In genomic region chr1:82150219-82151128, GRCm38 (mm10) we compare ENCODE assay signal across 7 mouse cellular contexts.
DNase-seq lines count a peak whose midpoint lies in the region; ATAC-seq and TF ChIP-seq lines count a peak whose summit lies in the region.

No protein-coding gene starts in this region.

- no peak overlapping the region for H3K4me3 ChIP-seq in embryonic facial prominence, embryonic 15.5 days (replicated peaks)
- no peak overlapping the region for H3K4me3 ChIP-seq in heart, embryonic 10.5 days
- no peak overlapping the region for H3K4me3 ChIP-seq in kidney, adult 2 months (ENCODE audit: insufficient read depth, low read depth, low read length)
- no peak overlapping the region for H3K4me3 ChIP-seq in midbrain, embryonic 14.5 days (replicated peaks; ENCODE audit: low read depth, low read length)

- H3K27ac ChIP-seq in embryonic facial prominence, embryonic 15.5 days (replicated peaks), result peak overlapping the region; percentile 65; the same call in 1 of the 2 replicates
- 0 out of 2 replicates have a peak overlapping the region, but pooled peaks have one; percentile 23 for H3K27ac ChIP-seq in heart, embryonic 10.5 days
- H3K27ac ChIP-seq in kidney, adult 2 months (ENCODE audit: insufficient read depth, low read depth, low read length), result no peak overlapping the region
- H3K27ac ChIP-seq in midbrain, embryonic 14.5 days (replicated peaks; ENCODE audit: low read depth, low read length), result no peak overlapping the region

- no peaks in the 10 kb centered on the region for H3K9me3 ChIP-seq in embryonic facial prominence, embryonic 15.5 days (replicated peaks)
- H3K9me3 ChIP-seq in heart, embryonic 10.5 days, result no peaks in the 10 kb centered on the region
- no peaks in the 10 kb centered on the region for H3K9me3 ChIP-seq in midbrain, embryonic 14.5 days (ENCODE audit: control insufficient read depth, low read length)

- TF ChIP-seq POLR2A in kidney, adult 2 months (IDR thresholded peaks at IDR 0.05; ENCODE audit: low read depth, low read length), result no peak

- H3K9ac ChIP-seq in embryonic facial prominence, embryonic 15.5 days, result no peak overlapping the region
- H3K9ac ChIP-seq in midbrain, embryonic 14.5 days (replicated peaks; ENCODE audit: low read length), result no peak overlapping the region

- intact Hi-C loops in left cerebral cortex, postnatal 14 days (cut with DNase I), result no loop called here

- H3K4me2 ChIP-seq in embryonic facial prominence, embryonic 15.5 days (replicated peaks), result no peak overlapping the region
- H3K4me2 ChIP-seq in midbrain, embryonic 14.5 days (ENCODE audit: low read length), result no peak overlapping the region

- TF ChIP-seq CTCF in kidney, adult 2 months (conservative IDR thresholded peaks at IDR 0.05; ENCODE audit: insufficient read depth, insufficient read length, low read depth, low read length), result no peak

- 44% methylated on average over 13 of the region's 13 CpGs for WGBS in embryonic facial prominence, embryonic 15.5 days
- WGBS in heart, embryonic 10.5 days, result 69% methylated on average over 13 of the region's 13 CpGs
- WGBS in kidney, adult 2 months, result 49% methylated on average over 13 of the region's 13 CpGs
- 67% methylated on average over 13 of the region's 13 CpGs for WGBS in midbrain, embryonic 14.5 days

- H3K27me3 ChIP-seq in embryonic facial prominence, embryonic 15.5 days, result no peaks in the 10 kb centered on the region
- no peaks in the 10 kb centered on the region; the same call in 1 of the 2 replicates for H3K27me3 ChIP-seq in heart, embryonic 10.5 days (ENCODE audit: insufficient read depth, poor library complexity, severe bottlenecking)
- H3K27me3 ChIP-seq in kidney, adult 2 months (replicated peaks; ENCODE audit: control insufficient read depth, insufficient read depth, low read length), result no peaks in the 10 kb centered on the region
- H3K27me3 ChIP-seq in midbrain, embryonic 14.5 days (ENCODE audit: control insufficient read depth, insufficient read depth, low read length), result no peaks in the 10 kb centered on the region

- peaks cover 6% of the 10 kb centered on the region for H3K4me1 ChIP-seq in embryonic facial prominence, embryonic 15.5 days
- peaks cover 7% of the 10 kb centered on the region; the same call in 1 of the 2 replicates for H3K4me1 ChIP-seq in heart, embryonic 10.5 days
- no peaks in the 10 kb centered on the region for H3K4me1 ChIP-seq in kidney, adult 2 months (ENCODE audit: control insufficient read depth, insufficient read depth, low read length)
- H3K4me1 ChIP-seq in midbrain, embryonic 14.5 days (ENCODE audit: control insufficient read depth, insufficient read depth, low read length), result no peaks in the 10 kb centered on the region

- peak; percentile 5 for DNase-seq in c-Kit-positive CD71-negative TER-119-negative erythroid progenitor cells, embryonic 14.5 days (ENCODE audit: low read depth)
- DNase-seq in heart, embryonic 10.5 days (ENCODE audit: low spot score), result peak; percentile 86
- DNase-seq in kidney, adult 2 months, result peak; percentile 47
- peak; percentile 34 to 35 for DNase-seq in left cerebral cortex, postnatal 14 days (ENCODE audit: low spot score in 2 of 2)
- peak; percentile 67 for DNase-seq in midbrain, embryonic 14.5 days
- peak; percentile 44 to 60 for DNase-seq in urinary bladder, adult 18-20 months (ENCODE audit: low spot score in 2 of 2)

- no peaks in the 10 kb centered on the region for H3K36me3 ChIP-seq in embryonic facial prominence, embryonic 15.5 days
- H3K36me3 ChIP-seq in heart, embryonic 10.5 days, result no peaks in the 10 kb centered on the region
- no peaks in the 10 kb centered on the region for H3K36me3 ChIP-seq in kidney, adult 2 months (ENCODE audit: control insufficient read depth, insufficient read depth, low read length)
- H3K36me3 ChIP-seq in midbrain, embryonic 14.5 days (ENCODE audit: control insufficient read depth, insufficient read depth, low read length), result no peaks in the 10 kb centered on the region

- ATAC-seq in embryonic facial prominence, embryonic 15.5 days (ENCODE audit: insufficient number of reproducible peaks, low FRiP score, low TSS enrichment, low read depth), result peak; percentile 70; the same call in 1 of the 2 replicates
- ATAC-seq in midbrain, embryonic 14.5 days (ENCODE audit: low FRiP score, low TSS enrichment), result peak; percentile 63; the same call in 1 of the 2 replicates

Comparison
In these comparisons a context has a peak if more than half of its experiments do, and no peak if none do; other contexts are left out.
1. DNase-seq: peak in every context shown above with its lines; median percentile 86 in heart, embryonic 10.5 days; 67 in midbrain, embryonic 14.5 days; 52 in urinary bladder, adult 18-20 months; 47 in kidney, adult 2 months; 34 in left cerebral cortex, postnatal 14 days; 5 in c-Kit-positive CD71-negative TER-119-negative erythroid progenitor cells, embryonic 14.5 days.
2. H3K27ac ChIP-seq: peak in embryonic facial prominence, embryonic 15.5 days (single experiment) and heart, embryonic 10.5 days (single experiment); none in kidney, adult 2 months (single experiment) and midbrain, embryonic 14.5 days (single experiment).